Mouse (Mus musculus) midbrain, postnatal 0 days (tissue): Measurements from ENCODE around the gene Kcnj12. TPM values are rescaled to one million over a fixed set of nuclear protein-coding genes. Genes with fewer than 3 reads are reported as not detected.

Experiments used
- ATAC-seq: fragments of 200-750 bp; cut with Nextera tagmentation; 2 replicates; pipeline ENCODE4 v1.8.0; 2017; ENCODE audit warnings: moderate number of reproducible peaks, mild to moderate bottlenecking, moderate TSS enrichment, moderate library complexity; ENCODE audit not compliant: low FRiP score
- DNase-seq: peaks from one replicate; pipeline ENCODE4 v3.0.0-alpha.2; 2015; ENCODE audit warnings: low spot score
- H3K27ac ChIP-seq: fragments of 300-500 bp; sonication (generic); 2 replicates; pipeline ENCODE4 v1.5.1; 2014; ENCODE audit warnings: low read depth, mild to moderate bottlenecking, low read length, mixed read lengths
- H3K27me3 ChIP-seq: fragments of 300-500 bp; sonication (generic); 2 replicates; pipeline ENCODE4 v1.6.1; 2014; ENCODE audit warnings: low read length, control low read depth, mixed read lengths; ENCODE audit not compliant: insufficient read depth
- H3K36me3 ChIP-seq: fragments of 300-500 bp; sonication (generic); 2 replicates; pipeline ENCODE4 v1.6.1; 2014; ENCODE audit warnings: low read length, control low read depth, mixed read lengths; ENCODE audit not compliant: insufficient read depth
- H3K4me1 ChIP-seq: fragments of 300-500 bp; sonication (generic); 2 replicates; pipeline ENCODE4 v1.6.1; 2014; ENCODE audit warnings: mild to moderate bottlenecking, control low read depth, antibody characterized with exemption, low read length, mixed read lengths; ENCODE audit not compliant: insufficient read depth
- H3K4me2 ChIP-seq: fragments of 300-500 bp; sonication (generic); 2 replicates; pipeline ENCODE4 v1.6.1; 2014; ENCODE audit warnings: low read depth, mild to moderate bottlenecking, low read length, mixed read lengths; ENCODE audit not compliant: poor library complexity, severe bottlenecking
- H3K4me3 ChIP-seq: fragments of 300-500 bp; sonication (generic); 2 replicates; pipeline ENCODE4 v1.5.1; 2014; ENCODE audit warnings: low read depth, mild to moderate bottlenecking, low read length, moderate library complexity
- H3K9ac ChIP-seq: fragments of 300-500 bp; sonication (generic); replicated peaks from 2 replicates; pipeline ENCODE4 v1.6.1; 2014; ENCODE audit warnings: mild to moderate bottlenecking, low read length, moderate library complexity, mixed read lengths; ENCODE audit not compliant: poor library complexity, severe bottlenecking
- H3K9me3 ChIP-seq: fragments of 300-500 bp; sonication (generic); 2 replicates; pipeline ENCODE4 v1.6.1; 2016; ENCODE audit warnings: low read length, control low read depth
- CTCF ChIP-seq: IDR thresholded peaks from 2 replicates; pipeline ENCODE4 v1.5.1; 2016; ENCODE audit warnings: antibody characterized with exemption, mild to moderate bottlenecking
- WGBS: fragments of 180-500 bp; shearing (Covaris S2); extraction: QIAGEN DNeasy Blood & Tissue Kit; methylation state at CpG from one replicate; pipeline ENCODE4 v1.1.7; 2014; 5-methylcytosine and 5-hydroxymethylcytosine counted together
- polyA plus RNA-seq: library from polyadenylated mRNA; unstranded; fragments of >200 nt; fragmentation: Nextera tagmentation; extraction: Ambion mirVana; gene quantifications from 2 replicates; pipeline ENCODE4 v1.2.1, GENCODE M21; 2015
- total RNA-seq: library from RNA; depleted of rRNA; stranded (reverse); fragments of >200 nt; gene quantifications from 2 replicates; pipeline ENCODE4 v1.2.3, GENCODE M21; 2014

Gene Kcnj12
- total and polyA plus RNA-seq, 2 experiments from 2014 or later = 3.1 to 23.6 TPM

DNA sequence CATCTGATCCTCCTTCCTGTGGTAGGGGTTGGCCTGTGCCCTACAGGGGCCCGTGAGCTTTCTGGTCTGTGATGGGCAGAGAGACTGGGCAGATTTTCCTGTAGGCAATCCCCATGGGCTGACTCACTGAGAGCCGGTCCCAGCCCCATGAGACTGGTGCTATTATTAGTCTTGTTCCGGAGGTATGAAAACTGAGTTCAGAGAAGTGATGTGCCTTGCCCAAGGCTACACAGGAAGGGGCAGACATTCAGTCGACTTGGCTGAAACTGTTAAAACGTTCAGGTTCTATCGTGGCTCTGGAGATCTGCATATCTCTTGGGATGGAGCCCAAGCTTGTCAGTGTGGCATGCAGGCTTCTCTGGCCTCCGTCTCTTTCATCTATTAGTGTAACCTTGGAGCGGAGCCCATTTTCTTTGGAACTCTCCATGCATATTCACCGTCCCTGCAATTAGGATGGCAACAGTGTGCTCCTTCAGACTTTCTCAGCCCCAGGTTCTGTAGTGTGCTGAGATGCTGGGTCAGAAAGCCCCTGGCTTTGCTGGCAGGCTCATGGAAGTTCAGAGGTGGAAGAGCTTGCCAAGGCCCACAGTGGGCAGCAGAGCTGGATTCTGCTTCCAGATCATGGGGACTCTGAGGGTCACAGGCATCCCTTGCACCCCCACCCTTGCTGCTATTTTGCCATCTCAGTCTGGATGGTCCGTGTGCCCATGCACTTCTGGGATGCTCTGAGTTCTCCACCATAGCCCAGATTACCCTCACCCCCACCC, 37.5 kb downstream of the Kcnj12 start:
- Histone ChIP-seq H3K36me3 (no peaks in the 10 kb centered on the region), H3K27ac (no peak overlapping the region), H3K4me1 (peaks cover 4% of the 10 kb centered on the region; the same call in 1 of the 2 replicates), H3K4me2 (no peak overlapping the region), H3K9me3 (no peaks in the 10 kb centered on the region), H3K27me3 (no peaks in the 10 kb centered on the region), H3K4me3 (no peak overlapping the region), H3K9ac (no peak overlapping the region)
- no peak for TF ChIP-seq CTCF
- DNase-seq (peak; percentile 44), ATAC-seq (no peak)
- WGBS = 50% methylated on average over 10 of the region's 10 CpGs

DNA sequence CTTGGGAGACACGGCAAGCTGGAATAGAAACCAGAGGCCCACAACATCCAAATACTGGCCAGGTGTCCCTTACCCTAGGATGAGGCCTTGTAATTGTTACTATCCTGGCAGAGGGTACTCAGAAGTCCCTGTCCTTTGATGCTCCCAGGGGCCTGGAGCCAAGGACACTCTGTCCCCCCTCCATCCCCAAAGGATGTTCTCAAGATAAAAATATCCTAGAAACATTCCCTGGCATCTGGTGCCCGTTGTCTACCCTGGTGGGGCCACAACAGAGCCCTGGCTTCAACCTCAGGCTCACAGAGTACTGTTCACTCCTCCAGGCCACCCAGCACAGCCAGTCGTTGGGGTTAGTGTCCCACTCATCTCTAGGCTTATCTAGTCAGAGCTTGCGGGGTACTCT, 38.3 kb downstream of the Kcnj12 start:
- Histone ChIP-seq H3K27me3 (no peaks in the 10 kb centered on the region), H3K4me2 (no peak overlapping the region), H3K27ac (no peak overlapping the region), H3K9ac (no peak overlapping the region), H3K36me3 (no peaks in the 10 kb centered on the region), H3K9me3 (no peaks in the 10 kb centered on the region), H3K4me1 (peaks cover 4% of the 10 kb centered on the region; the same call in 1 of the 2 replicates), H3K4me3 (no peak overlapping the region)
- no peak for TF ChIP-seq CTCF
- WGBS = 81% methylated on average over 4 of the region's 4 CpGs
- DNase-seq (no peak), ATAC-seq (no peak)

DNA sequence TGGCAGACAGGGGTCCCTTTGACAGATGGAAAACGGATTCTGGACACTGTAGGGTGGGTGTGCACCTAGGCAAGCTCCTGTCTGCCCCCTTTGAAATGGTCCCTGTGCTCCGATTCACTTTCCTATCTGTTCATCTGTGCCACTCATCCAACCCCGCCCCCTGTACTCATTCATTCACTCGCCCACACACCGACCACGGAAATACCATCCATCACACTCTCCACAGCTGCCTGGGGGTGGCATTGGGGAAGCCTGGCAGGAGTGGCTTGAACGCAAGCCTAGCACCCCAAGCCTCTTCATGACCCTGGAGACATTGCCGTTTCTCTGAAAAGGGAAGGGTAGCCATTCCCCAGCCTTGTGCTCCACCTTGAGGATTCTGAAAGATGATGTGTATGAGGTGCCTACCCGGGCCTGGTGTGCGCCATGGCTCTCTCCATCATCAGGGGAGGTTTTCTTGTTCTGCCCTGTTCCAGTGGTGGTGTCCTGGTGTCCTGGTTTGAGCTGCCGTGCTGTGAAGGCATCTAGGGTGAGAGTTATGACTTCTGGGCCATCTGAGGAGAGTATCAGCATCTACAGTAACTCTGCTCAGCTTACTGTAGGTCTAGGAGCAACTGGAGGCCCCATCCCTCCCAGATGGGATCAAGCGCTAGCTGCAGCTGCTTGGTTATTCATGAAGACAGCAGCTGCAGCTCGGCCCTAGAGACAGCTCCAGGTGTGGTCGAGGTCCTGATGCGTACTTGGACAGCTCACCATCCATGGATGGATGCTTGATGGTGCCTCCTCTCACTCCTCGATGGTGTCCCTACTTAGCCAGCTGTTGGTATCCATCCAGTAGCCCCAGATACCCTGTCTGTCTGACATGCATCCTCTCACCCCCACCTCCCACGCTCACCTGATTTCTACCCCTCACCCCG, 40.4 kb downstream of the Kcnj12 start:
- H3K4me1 ChIP-seq = peaks cover 4% of the 10 kb centered on the region; the same call in 1 of the 2 replicates
- no peaks in the 10 kb centered on the region for H3K27me3 ChIP-seq
- ATAC-seq (no peak), DNase-seq (no peak)
- no peak overlapping the region for H3K27ac ChIP-seq
- no peak overlapping the region for H3K4me2 ChIP-seq
- H3K36me3 ChIP-seq = no peaks in the 10 kb centered on the region
- WGBS = 82% methylated on average over 18 of the region's 18 CpGs
- no peak for TF ChIP-seq CTCF
- no peaks in the 10 kb centered on the region for H3K9me3 ChIP-seq
- no peak overlapping the region for H3K9ac ChIP-seq
- no peak overlapping the region for H3K4me3 ChIP-seq

DNA sequence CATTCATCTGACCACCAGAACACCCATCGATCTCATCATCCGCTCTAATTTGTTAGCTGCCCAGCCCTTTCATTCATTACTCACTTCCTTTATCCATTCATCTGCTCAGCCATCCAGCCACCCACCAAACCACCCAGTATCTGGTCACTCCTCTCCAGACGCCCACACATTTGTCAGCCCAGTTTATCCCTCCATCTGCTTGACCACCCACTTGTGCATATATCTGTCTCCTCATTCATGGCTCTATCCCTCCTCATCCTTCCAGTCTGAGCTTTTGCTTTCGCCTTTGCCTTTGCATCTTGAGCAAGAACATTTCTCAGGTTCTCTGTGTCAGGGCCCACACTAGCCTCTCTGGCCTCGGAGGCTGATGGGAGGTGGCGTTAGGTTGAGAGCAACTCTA, 41.1 kb downstream of the Kcnj12 start:
- peaks cover 4% of the 10 kb centered on the region; the same call in 1 of the 2 replicates for H3K4me1 ChIP-seq
- H3K4me2 ChIP-seq = no peak overlapping the region
- DNase-seq (no peak), ATAC-seq (no peak)
- H3K36me3 ChIP-seq = no peaks in the 10 kb centered on the region
- 96% methylated on average over 6 of the region's 6 CpGs for WGBS
- H3K27ac ChIP-seq = no peak overlapping the region
- no peaks in the 10 kb centered on the region for H3K9me3 ChIP-seq
- TF ChIP-seq CTCF = no peak
- no peaks in the 10 kb centered on the region for H3K27me3 ChIP-seq
- no peak overlapping the region for H3K9ac ChIP-seq
- H3K4me3 ChIP-seq = no peak overlapping the region

DNA sequence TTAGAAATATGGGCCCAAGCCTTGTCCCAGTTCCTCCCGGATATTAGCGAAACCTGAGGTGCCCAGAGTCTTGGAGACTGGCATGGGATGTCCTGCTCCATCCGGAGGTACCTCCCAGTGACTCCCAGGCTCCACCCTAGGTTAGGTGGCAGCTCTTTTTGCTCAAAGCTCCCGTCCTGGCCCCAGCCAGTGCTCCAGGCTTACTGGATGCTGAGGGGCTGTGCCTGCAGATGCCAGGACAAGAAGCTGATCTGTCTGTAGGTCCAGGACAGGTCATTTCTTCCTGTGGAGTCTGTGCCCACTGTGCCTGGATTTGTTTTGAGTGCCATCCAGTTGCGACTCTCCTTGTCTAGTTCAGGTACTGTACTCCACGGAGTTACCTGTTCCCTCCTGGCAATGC, 43.3 kb downstream of the Kcnj12 start:
- no peaks in the 10 kb centered on the region for H3K9me3 ChIP-seq
- no peaks in the 10 kb centered on the region for H3K4me1 ChIP-seq
- H3K4me2 ChIP-seq = no peak overlapping the region
- H3K9ac ChIP-seq = no peak overlapping the region
- H3K27ac ChIP-seq = no peak overlapping the region
- ATAC-seq (no peak), DNase-seq (no peak)
- no peak for TF ChIP-seq CTCF
- no peaks in the 10 kb centered on the region for H3K27me3 ChIP-seq
- no peak overlapping the region for H3K4me3 ChIP-seq
- peaks cover 10% of the 10 kb centered on the region; the same call in 1 of the 2 replicates for H3K36me3 ChIP-seq
- 83% methylated on average over 6 of the region's 6 CpGs for WGBS
